Mouse (Mus musculus) hindbrain, embryonic 10.5 days (tissue): ENCODE results near the gene Rabepk. TPM values are rescaled to one million over a fixed set of nuclear protein-coding genes. Genes with fewer than 3 reads are reported as not detected.
"Not testable (repeated sequence)": the region's sequence is repeated elsewhere in the genome, so short reads cannot be mapped to it uniquely, and the experiment has no call there.

ENCODE experiments used
- DNase-seq: peaks from one replicate; pipeline ENCODE4 v3.0.0-alpha.2; 2017; ENCODE audit warnings: low spot score
- H3K27ac ChIP-seq: fragments of 300-500 bp; sonication (generic); 2 replicates; pipeline ENCODE4 v1.5.1; 2016; ENCODE audit warnings: mild to moderate bottlenecking, moderate library complexity
- H3K27me3 ChIP-seq: fragments of 300-500 bp; sonication (generic); 2 replicates; pipeline ENCODE4 v1.6.1; 2016; ENCODE audit warnings: mild to moderate bottlenecking; ENCODE audit not compliant: poor library complexity, insufficient read depth, severe bottlenecking
- H3K36me3 ChIP-seq: fragments of 300-500 bp; sonication (generic); 2 replicates; pipeline ENCODE4 v1.6.1; 2016; ENCODE audit warnings: mild to moderate bottlenecking, moderate library complexity
- H3K4me1 ChIP-seq: fragments of 300-500 bp; sonication (generic); replicated peaks from 2 replicates; pipeline ENCODE4 v1.6.1; 2016; ENCODE audit warnings: mild to moderate bottlenecking
- H3K4me3 ChIP-seq: fragments of 300-500 bp; sonication (generic); 2 replicates; pipeline ENCODE4 v1.5.1; 2016; ENCODE audit warnings: mild to moderate bottlenecking, moderate library complexity
- H3K9me3 ChIP-seq: fragments of 300-500 bp; sonication (generic); 2 replicates; pipeline ENCODE4 v1.6.1; 2016; ENCODE audit warnings: mild to moderate bottlenecking, moderate library complexity
- WGBS: fragments of 180-500 bp; shearing (Covaris S2); methylation state at CpG from one replicate; pipeline ENCODE4 v1.1.7; 2016; 5-methylcytosine and 5-hydroxymethylcytosine counted together
- polyA plus RNA-seq: library from polyadenylated mRNA; unstranded; fragments of >200 nt; fragmentation: Nextera tagmentation; extraction: Ambion mirVana; gene quantifications from 2 replicates; pipeline ENCODE4 v1.2.1, GENCODE M21; 2016

Rabepk gene
- polyA plus RNA-seq, 1 experiment from 2014 or later: 31.5 TPM

DNA sequence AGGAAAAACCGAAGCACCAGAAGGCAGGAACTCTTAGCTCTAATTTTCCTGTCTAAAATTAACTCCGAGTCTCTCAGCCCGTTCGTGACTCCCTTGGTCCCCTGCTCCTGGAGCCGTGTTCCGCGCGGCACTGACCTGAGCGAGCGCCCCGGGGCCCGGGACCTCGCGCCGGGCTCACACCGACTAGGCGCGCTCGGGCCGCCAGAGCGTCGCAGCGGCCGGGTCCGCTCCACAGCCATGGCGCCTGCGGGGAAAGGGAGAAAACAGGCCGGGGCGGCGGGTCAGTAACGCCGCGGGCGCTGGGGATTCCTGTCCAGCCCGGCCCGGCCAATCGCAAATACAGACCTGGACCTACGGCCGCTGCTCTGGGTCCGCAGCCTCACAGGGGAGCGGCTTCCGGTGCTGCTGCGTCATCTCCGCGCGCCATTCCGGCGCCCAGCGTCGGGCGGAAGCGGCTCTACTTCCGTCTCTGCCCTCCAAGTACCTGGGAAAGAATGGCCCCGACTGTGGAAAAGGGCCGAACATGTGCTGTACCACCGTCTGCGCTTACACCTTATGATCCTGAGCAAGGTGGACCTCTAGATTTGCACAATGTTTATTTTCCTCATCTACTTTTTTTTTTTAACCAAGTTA, 26.2 kb upstream of the Rabepk start, which contains the start of gene Fbxw2:
Fbxw2 (minus strand) TSS at position 485 of the 633 bp plus-strand sequence.
- H3K36me3 ChIP-seq: peaks cover 16% of the 10 kb centered on the region
- peak within 1 kb of the TSS; percentile 89 for H3K4me3 ChIP-seq
- peaks cover 21% of the 10 kb centered on the region for H3K4me1 ChIP-seq
- DNase-seq: peak; percentile 95
- WGBS: under 1% methylated on average over 57 of the region's 57 CpGs
- peaks cover 6% of the 10 kb centered on the region; the same call in 1 of the 2 replicates for H3K27me3 ChIP-seq
- peak within 1 kb of the TSS; percentile 90 for H3K27ac ChIP-seq
- peaks cover 7% of the 10 kb centered on the region; the same call in 1 of the 2 replicates for H3K9me3 ChIP-seq

DNA sequence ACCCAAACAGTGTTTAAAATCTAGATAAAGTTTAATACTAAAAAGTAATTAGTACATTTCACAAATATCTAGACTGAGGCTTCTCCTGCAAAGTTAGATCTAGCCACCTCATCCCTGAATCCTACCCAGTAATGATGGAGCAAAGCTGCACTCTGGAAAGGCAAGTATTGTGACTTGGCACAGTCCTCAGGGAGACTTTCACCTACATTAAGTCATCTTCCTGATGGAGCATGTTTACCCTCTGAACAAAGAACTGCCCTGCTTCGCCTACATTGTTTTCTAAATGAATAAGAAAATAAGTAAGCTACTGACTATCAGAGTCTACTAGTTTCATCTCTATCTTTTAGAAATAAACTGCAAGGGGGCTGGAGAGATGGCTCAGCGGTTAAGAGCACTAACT, 18.8 kb upstream of the Rabepk start:
- Histone ChIP-seq H3K36me3 (peaks cover 84% of the 10 kb centered on the region), H3K9me3 (no peaks in the 10 kb centered on the region), H3K27me3 (no peaks in the 10 kb centered on the region), H3K4me1 (no peaks in the 10 kb centered on the region), H3K27ac (no peak overlapping the region), H3K4me3 (no peak overlapping the region)
- 89% methylated on average over 2 of the region's 2 CpGs for WGBS
- DNase-seq: no peak

DNA sequence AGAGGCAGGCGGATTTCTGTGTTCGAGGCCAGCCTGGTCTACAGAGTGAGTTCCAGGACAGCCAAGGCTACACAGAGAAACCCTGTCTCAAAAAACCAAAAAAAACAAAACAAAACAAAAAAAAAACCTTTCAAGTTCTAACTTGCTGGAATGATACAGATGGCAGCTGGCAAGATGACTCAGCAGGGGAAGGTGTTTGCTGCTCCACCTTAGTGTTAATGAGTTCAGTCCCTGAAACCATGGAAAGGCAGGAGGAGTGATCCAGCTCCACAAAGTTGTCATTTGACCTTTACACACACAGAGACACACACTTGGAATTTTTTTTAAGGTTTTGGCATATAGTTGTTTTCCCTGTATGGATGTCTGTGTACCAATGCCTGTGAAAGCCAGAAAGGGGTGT, 16.2 kb upstream of the Rabepk start:
- H3K4me3 ChIP-seq, H3K4me1 ChIP-seq, H3K27me3 ChIP-seq, DNase-seq, H3K9me3 ChIP-seq, H3K27ac ChIP-seq: not testable (repeated sequence)
- peaks cover 94% of the 10 kb centered on the region for H3K36me3 ChIP-seq
- 99% methylated on average over 2 of the region's 2 CpGs for WGBS

DNA sequence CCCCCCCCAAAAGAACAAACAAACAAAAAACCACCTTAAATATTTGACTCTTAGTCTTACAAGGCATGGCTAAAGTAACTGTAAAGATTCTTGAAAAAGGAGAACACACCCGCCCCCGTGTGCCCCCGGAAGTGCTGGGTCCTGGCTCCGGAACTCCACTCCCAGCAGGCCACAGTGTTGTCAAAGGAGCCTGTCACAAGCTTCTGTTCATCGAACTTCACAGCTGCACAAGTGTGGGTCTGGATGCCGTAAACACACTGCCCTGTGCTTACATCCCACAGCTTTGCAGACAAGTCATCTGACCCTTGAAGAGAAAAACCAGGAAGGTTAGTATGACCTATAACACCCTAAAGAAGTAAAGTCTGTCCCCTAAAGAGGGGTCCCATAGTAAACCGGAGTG, 13.0 kb upstream of the Rabepk start:
- DNase-seq: no peak
- H3K9me3 ChIP-seq: no peaks in the 10 kb centered on the region
- WGBS: 87% methylated on average over 7 of the region's 7 CpGs
- no peaks in the 10 kb centered on the region for H3K4me1 ChIP-seq
- H3K36me3 ChIP-seq: peaks cover 97% of the 10 kb centered on the region
- no peak overlapping the region for H3K27ac ChIP-seq
- no peak overlapping the region for H3K4me3 ChIP-seq
- no peaks in the 10 kb centered on the region for H3K27me3 ChIP-seq

DNA sequence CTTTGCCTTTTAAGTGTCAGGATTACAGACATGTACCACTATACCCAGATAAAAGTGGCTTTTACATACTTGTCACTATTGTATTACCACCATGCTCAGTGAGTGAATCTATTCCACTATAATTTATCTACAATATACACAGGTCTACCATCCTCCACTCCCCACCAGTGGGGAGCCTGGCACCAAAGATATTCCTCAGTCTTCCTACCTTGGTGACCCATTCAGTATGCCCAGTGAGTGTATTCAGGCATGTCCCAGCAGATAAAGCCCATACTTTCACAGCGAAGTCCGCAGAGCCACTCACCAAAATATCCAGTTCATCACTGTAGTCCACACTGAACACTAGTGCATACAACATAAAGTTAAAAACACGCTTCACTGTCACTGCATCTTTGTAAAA, 11.1 kb upstream of the Rabepk start:
- Histone ChIP-seq H3K9me3 (no peaks in the 10 kb centered on the region), H3K4me1 (no peaks in the 10 kb centered on the region), H3K27me3 (no peaks in the 10 kb centered on the region), H3K36me3 (peaks cover 95% of the 10 kb centered on the region), H3K4me3 (no peak overlapping the region), H3K27ac (no peak overlapping the region)
- WGBS: 94% methylated on average over 3 of the region's 3 CpGs
- no peak for DNase-seq

DNA sequence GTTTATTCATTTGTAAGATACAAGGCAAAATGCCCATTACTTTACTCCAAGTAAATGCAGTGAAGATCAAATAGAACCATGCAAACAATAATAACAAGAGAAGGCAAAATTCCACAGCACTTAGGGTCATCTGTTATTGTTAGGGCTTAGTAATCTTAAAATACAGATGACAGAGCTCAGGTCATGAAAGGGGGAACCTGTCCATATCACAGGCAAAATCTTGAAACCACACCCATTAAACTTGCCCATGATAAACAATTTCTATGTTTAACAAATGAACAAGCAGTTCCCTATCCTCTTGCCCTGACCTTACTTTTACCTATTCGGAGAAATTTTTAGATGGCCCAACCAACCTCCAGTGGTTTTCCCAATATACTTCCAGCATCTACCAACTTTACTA, 9.9 kb upstream of the Rabepk start:
- H3K4me3 ChIP-seq: no peak overlapping the region
- no peak for DNase-seq
- no peaks in the 10 kb centered on the region for H3K27me3 ChIP-seq
- H3K27ac ChIP-seq: no peak overlapping the region
- WGBS: 88% methylated on average over 1 of the region's 1 CpGs
- peaks cover 95% of the 10 kb centered on the region for H3K36me3 ChIP-seq
- H3K9me3 ChIP-seq: no peaks in the 10 kb centered on the region
- H3K4me1 ChIP-seq: peaks cover under 1% of the 10 kb centered on the region; the same call in 1 of the 2 replicates

DNA sequence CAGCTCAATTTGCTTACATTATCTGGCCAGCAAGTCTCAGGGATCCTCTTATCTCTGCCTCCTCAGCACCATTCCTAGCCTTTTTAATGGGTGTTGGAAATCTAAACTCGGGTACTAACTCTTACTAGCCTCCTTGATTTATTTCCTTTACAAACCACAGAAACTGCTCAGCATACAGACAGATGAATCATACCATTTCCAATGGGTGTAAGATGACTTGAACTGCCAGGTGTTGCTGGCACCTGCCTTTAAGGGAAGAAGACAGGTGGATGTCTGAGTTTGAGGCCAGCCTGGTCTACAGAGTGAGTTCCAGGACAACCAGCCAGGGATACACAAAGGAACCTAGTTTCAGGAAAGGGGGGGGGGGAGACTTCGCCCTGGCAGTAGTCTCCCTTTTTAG, 8.3 kb upstream of the Rabepk start:
- Histone ChIP-seq H3K36me3 (peaks cover 89% of the 10 kb centered on the region), H3K4me1 (peaks cover 15% of the 10 kb centered on the region), H3K4me3 (no peak overlapping the region), H3K9me3 (no peaks in the 10 kb centered on the region), H3K27ac (no peak overlapping the region), H3K27me3 (no peaks in the 10 kb centered on the region)
- 93% methylated on average over 2 of the region's 2 CpGs for WGBS
- no peak for DNase-seq

DNA sequence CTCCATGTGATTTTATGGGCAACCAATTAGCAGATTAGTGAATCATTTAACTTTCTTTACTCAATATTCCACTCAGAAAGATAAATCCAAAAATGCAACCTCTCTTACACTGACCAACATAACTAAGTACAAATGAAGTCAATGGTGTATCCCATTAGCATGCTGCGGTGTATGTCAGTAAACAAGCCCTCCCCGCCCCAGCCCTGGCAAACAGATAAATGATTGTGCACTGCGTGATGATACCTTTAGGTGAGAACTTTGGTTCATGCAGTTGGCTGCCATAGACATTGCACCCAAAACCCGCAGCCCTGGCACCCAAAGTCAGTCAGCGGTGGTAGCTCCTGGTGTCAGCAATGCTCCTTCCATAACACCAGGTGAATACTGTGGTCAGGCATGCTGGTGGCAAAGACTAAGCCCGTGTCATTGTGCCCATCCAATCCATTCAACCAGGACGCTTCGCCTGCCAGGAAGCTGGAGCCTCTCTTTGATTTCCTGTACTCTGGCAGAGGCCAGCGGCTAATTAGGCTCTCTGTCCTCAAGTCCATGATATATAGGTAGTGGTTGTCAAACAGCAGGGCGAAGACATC, 5.7 kb upstream of the Rabepk start:
- Histone ChIP-seq H3K36me3 (peaks cover 63% of the 10 kb centered on the region), H3K4me1 (peaks cover 16% of the 10 kb centered on the region), H3K9me3 (no peaks in the 10 kb centered on the region), H3K27me3 (no peaks in the 10 kb centered on the region), H3K27ac (no peak overlapping the region), H3K4me3 (no peak overlapping the region)
- DNase-seq: no peak
- 94% methylated on average over 10 of the region's 10 CpGs for WGBS

DNA sequence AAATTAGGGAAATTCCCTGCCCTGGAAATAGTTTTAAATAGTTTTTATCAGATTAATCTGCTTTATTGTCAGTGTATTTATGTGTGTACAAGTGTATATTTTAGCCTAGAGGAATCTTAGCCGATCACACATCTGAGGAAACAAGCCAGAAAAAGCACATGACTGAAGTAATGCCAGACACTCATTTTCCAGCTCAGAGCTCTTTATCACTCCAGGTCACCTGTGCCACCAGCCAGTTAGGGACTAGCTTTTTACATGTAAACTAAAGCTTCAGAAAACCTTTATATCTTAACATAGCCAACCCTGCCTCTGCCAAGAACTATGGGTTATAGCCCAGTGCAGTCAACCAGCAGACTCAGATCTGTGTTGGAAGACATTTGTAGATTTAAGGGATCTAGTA, 5.1 kb upstream of the Rabepk start:
- Histone ChIP-seq H3K36me3 (peaks cover 57% of the 10 kb centered on the region), H3K4me1 (peaks cover 22% of the 10 kb centered on the region), H3K27me3 (no peaks in the 10 kb centered on the region), H3K27ac (no peak overlapping the region), H3K4me3 (no peak overlapping the region), H3K9me3 (no peaks in the 10 kb centered on the region)
- no peak for DNase-seq
- WGBS: 100% methylated on average over 1 of the region's 1 CpGs

DNA sequence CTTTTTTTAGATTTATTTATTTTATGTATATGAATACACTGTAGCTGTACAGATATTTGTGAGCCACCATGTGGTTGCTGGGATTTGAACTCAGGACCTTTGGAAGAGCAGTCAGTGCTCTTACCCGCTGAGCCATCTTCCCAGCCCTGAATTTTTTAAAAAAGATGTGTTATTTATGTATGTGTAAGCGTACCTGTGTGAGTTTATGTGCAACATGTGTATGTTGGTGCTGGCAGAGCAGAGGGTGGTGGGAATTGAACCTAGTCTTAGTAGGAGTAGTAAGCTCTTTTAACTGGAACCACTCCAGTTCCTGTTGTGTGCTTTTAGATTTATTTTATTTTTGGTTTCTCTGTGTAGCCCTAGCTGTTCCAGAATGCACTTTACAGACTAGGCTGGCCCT, 4.5 kb upstream of the Rabepk start:
- Histone ChIP-seq H3K27me3 (no peaks in the 10 kb centered on the region), H3K27ac (no peak overlapping the region), H3K4me1 (peaks cover 27% of the 10 kb centered on the region), H3K4me3 (no peak overlapping the region), H3K36me3 (peaks cover 50% of the 10 kb centered on the region), H3K9me3 (no peaks in the 10 kb centered on the region)
- DNase-seq: no peak
- WGBS: 96% methylated on average over 2 of the region's 2 CpGs

DNA sequence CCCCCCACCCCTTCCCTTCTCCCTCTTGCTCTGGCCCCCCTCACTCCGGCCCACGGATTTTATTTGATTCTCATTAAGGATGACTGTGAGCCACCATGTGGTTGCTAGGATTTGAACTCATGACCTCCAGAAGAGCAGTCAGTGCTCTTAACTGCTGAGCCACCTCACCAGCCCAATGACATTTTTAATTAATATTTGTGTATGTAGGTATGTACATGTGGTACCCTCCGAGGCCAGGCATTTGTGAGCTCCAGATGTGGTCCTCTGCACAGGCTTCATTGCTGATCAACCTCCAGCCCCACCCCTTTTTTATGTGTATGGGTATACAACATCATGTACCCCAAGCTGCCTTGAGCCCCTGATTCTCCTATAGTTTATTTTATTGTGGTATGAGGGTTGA, 4.0 kb upstream of the Rabepk start:
- Histone ChIP-seq H3K4me3 (peak overlapping the region; percentile 72), H3K36me3 (peaks cover 46% of the 10 kb centered on the region), H3K9me3 (no peaks in the 10 kb centered on the region), H3K27ac (no peak overlapping the region), H3K27me3 (no peaks in the 10 kb centered on the region), H3K4me1 (peaks cover 31% of the 10 kb centered on the region)
- 75% methylated on average over 3 of the region's 3 CpGs for WGBS
- no peak for DNase-seq

DNA sequence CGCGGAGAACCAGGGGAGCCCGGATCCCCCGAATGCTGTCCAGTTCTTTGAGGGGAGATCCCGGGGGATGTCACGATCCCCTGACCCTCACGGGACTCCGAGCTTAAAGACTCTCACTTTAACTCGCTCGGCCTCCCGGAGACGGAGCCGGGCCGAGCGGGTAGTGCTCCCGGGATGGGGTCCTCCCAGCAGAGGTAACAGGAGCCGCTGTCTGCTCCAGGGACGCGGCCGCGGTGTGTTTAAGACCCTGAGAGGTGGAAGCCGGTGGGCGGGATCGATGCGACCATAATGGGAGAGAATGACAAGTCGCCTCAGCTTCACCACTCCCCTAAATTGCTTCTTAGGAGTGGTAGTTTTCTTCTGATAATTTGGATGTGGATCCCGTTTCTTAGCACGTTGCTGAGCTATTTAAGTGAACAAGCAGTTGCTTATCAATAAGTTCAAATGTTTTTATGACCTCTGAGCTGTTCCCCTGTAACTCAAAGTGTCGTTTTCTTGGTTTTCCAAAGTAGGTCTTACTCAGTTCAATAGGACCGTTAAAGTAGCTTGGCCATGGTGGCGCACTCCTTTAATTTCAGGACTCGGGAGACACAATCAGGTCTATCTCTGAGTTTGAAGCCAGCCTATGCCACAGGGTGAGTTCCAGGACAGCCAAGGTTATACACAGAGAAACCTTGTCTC, 3.0 kb upstream of the Rabepk start:
- under 1% methylated on average over 32 of the region's 32 CpGs for WGBS
- Histone ChIP-seq H3K4me3 (peak overlapping the region; percentile 72), H3K36me3 (peaks cover 37% of the 10 kb centered on the region), H3K27ac (peak overlapping the region; percentile 90), H3K4me1 (peaks cover 36% of the 10 kb centered on the region)
- H3K27me3 ChIP-seq, H3K9me3 ChIP-seq: not testable (repeated sequence)
- peak; percentile 31 for DNase-seq
